Mouse (Mus musculus) neural tube, embryonic 13.5 days (tissue): ENCODE measurements around the gene Epas1. TPM values are rescaled to one million over a fixed set of nuclear protein-coding genes. Genes with fewer than 3 reads are reported as not detected.

Experiments
- ATAC-seq: fragments of 200-750 bp; cut with Nextera tagmentation; 2 replicates; pipeline ENCODE4 v1.8.0; 2017; ENCODE audit warnings: low read depth, mild to moderate bottlenecking, moderate TSS enrichment, moderate library complexity
- H3K27ac ChIP-seq: fragments of 300-500 bp; sonication (generic); replicated peaks from 2 replicates; pipeline ENCODE4 v1.5.1; 2015; ENCODE audit warnings: moderate library complexity, mild to moderate bottlenecking, inconsistent platforms
- H3K27me3 ChIP-seq: fragments of 300-500 bp; sonication (generic); 2 replicates; pipeline ENCODE4 v1.6.1; 2015; ENCODE audit warnings: mild to moderate bottlenecking, inconsistent platforms
- H3K36me3 ChIP-seq: fragments of 300-500 bp; sonication (generic); 2 replicates; pipeline ENCODE4 v1.6.1; 2015; ENCODE audit warnings: mild to moderate bottlenecking, inconsistent platforms
- H3K4me1 ChIP-seq: fragments of 300-500 bp; sonication (generic); replicated peaks from 2 replicates; pipeline ENCODE4 v1.6.1; 2015; ENCODE audit warnings: inconsistent platforms
- H3K4me2 ChIP-seq: fragments of 300-500 bp; sonication (generic); 2 replicates; pipeline ENCODE4 v1.6.1; 2015; ENCODE audit warnings: inconsistent platforms, mild to moderate bottlenecking, moderate library complexity
- H3K4me3 ChIP-seq: fragments of 300-500 bp; sonication (generic); 2 replicates; pipeline ENCODE4 v1.5.1; 2015; ENCODE audit warnings: mild to moderate bottlenecking, inconsistent platforms
- H3K9ac ChIP-seq: fragments of 300-500 bp; sonication (generic); 2 replicates; pipeline ENCODE4 v1.6.1; 2015; ENCODE audit warnings: moderate library complexity, mild to moderate bottlenecking, inconsistent platforms
- H3K9me3 ChIP-seq: fragments of 300-500 bp; sonication (generic); 2 replicates; pipeline ENCODE4 v1.6.1; 2016; ENCODE audit warnings: inconsistent platforms
- WGBS: fragments of 180-500 bp; shearing (Covaris S2); methylation state at CpG from one replicate; pipeline ENCODE4 v1.1.7; 2015; 5-methylcytosine and 5-hydroxymethylcytosine counted together
- polyA plus RNA-seq: library from polyadenylated mRNA; unstranded; fragments of >200 nt; fragmentation: Nextera tagmentation; extraction: Ambion mirVana; gene quantifications from 2 replicates; pipeline ENCODE4 v1.2.1, GENCODE M21; 2015

Gene Epas1
- polyA plus RNA-seq, 1 experiment from 2014 or later: 5.8 TPM

DNA sequence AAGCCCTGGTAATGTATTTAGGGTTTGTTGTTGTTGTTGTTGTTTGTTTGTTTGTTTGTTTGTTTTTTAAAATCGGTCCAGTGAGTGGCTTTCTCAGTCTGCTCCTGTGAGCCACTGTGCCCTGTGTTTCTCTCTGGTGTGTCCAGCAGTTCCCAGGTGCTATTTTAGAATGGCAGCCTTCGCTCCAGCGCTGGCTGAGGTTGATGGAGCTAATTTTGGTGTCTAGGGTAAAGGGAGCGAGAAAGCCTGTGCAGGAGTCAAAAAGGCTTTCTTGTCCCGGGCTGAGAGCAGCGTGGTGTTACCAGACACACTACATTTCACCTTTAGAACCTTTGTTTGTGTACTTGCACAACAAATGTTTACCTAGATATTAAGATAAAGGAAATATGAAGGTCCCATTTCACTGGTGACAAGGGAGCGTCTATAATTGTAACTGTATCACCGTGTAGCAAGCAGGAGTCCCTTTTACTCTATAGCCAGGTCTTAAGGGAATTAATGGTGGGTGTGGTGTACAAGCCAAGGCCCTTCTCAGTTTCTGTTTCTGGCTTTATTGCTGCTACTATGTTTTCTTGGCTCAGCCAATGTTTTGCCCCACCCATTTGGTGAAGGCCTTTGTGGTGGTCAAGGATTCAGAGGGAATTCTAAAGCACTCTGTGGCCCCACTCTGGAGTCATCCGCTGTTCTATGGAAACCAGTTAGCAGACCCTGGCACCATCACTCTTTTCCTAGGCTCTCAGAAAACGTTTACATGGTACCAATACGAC lies 9.2 kb downstream of the Epas1 start:
- Histone ChIP-seq H3K9ac (no peak overlapping the region), H3K27me3 (peaks cover 7% of the 10 kb centered on the region), H3K27ac (no peak overlapping the region), H3K4me3 (no peak overlapping the region), H3K4me1 (no peaks in the 10 kb centered on the region), H3K36me3 (no peaks in the 10 kb centered on the region), H3K9me3 (no peaks in the 10 kb centered on the region), H3K4me2 (no peak overlapping the region)
- WGBS: 85% methylated on average over 11 of the region's 11 CpGs
- no peak for ATAC-seq

DNA sequence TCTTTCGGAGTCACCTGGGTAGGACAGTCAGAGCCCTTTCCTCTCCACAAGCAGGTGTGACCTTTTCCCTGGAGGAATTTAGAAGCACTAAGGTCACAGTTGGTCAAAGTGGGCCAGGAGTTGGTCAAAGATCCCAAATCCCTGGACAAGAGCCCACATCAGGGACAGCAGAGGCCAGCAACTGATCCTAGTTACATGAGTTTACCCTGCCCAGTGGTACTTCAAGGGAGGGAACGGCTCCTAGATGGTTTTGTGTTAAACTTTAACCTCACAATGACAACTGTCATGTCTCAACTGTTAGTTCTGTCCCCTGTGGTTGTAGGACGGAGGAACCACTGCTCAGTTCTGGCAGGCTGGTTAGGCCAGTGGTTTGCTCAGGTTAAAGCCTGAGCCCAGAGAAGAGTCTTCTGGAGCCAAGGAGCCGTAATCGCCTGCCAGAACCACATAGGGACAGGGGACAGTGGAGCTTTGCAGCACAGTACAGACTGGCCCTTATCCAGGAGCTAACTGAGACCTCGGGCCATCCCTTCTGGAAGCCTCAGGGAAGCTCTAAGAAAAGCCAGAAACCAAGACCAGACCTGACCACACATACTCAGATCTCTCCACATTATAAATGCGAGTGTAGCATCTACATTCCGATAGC lies 12.4 kb downstream of the Epas1 start:
- H3K27me3 ChIP-seq: no peaks in the 10 kb centered on the region
- peaks cover 5% of the 10 kb centered on the region; the same call in 1 of the 2 replicates for H3K4me1 ChIP-seq
- ATAC-seq: no peak
- H3K36me3 ChIP-seq: no peaks in the 10 kb centered on the region
- no peaks in the 10 kb centered on the region for H3K9me3 ChIP-seq
- H3K4me3 ChIP-seq: no peak overlapping the region
- no peak overlapping the region for H3K9ac ChIP-seq
- 86% methylated on average over 8 of the region's 8 CpGs for WGBS
- no peak overlapping the region for H3K4me2 ChIP-seq
- no peak overlapping the region for H3K27ac ChIP-seq

DNA sequence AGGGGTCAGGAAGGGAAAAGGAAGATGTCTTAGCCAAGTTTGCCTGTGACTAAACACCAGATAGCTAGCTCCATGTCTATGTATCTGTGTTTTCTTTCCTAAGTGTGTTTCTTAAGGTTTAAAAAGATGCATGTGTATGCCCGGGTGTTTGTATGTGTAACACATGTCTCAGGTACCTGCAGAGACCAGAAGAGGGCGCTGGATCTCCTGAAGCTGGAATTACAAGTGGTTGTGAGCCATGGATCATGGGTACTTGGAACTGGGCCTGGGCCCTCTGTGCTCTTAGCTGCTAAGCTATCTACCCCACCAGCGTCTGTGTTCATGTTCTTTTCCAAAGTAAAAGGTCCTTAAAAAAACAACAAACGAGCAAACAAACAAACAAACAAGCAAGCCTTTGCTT lies 12.9 kb downstream of the Epas1 start:
- peaks cover 5% of the 10 kb centered on the region; the same call in 1 of the 2 replicates for H3K4me1 ChIP-seq
- no peak overlapping the region for H3K9ac ChIP-seq
- no peak overlapping the region for H3K27ac ChIP-seq
- H3K36me3 ChIP-seq: no peaks in the 10 kb centered on the region
- H3K27me3 ChIP-seq: no peaks in the 10 kb centered on the region
- H3K9me3 ChIP-seq: no peaks in the 10 kb centered on the region
- no peak overlapping the region for H3K4me3 ChIP-seq
- H3K4me2 ChIP-seq: no peak overlapping the region
- WGBS: 93% methylated on average over 4 of the region's 4 CpGs
- ATAC-seq: no peak

DNA sequence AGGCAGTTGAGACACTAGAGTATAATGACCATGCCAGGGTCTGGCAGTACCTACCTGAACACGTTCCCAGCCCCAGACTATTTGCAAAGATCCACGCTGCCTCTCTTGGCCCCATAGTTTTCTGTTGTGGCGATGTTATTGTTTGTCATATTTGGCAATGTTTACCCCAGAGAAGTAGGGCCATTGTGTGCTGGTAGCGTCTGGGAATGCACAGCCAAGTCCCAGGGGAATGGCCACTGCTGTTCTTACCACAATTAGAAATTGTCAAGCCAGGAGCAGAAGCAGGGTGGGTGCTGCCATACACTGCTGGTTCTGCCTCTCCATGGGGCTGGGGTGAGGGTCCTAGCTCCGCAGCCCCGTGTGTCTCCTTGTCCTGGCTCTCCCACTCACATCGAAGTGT lies 15.1 kb downstream of the Epas1 start:
- WGBS: 74% methylated on average over 7 of the region's 7 CpGs
- Histone ChIP-seq H3K4me3 (no peak overlapping the region), H3K9ac (no peak overlapping the region), H3K36me3 (no peaks in the 10 kb centered on the region), H3K4me1 (peaks cover 5% of the 10 kb centered on the region; the same call in 1 of the 2 replicates), H3K27me3 (no peaks in the 10 kb centered on the region), H3K27ac (no peak overlapping the region), H3K9me3 (no peaks in the 10 kb centered on the region), H3K4me2 (no peak overlapping the region)
- ATAC-seq: no peak

DNA sequence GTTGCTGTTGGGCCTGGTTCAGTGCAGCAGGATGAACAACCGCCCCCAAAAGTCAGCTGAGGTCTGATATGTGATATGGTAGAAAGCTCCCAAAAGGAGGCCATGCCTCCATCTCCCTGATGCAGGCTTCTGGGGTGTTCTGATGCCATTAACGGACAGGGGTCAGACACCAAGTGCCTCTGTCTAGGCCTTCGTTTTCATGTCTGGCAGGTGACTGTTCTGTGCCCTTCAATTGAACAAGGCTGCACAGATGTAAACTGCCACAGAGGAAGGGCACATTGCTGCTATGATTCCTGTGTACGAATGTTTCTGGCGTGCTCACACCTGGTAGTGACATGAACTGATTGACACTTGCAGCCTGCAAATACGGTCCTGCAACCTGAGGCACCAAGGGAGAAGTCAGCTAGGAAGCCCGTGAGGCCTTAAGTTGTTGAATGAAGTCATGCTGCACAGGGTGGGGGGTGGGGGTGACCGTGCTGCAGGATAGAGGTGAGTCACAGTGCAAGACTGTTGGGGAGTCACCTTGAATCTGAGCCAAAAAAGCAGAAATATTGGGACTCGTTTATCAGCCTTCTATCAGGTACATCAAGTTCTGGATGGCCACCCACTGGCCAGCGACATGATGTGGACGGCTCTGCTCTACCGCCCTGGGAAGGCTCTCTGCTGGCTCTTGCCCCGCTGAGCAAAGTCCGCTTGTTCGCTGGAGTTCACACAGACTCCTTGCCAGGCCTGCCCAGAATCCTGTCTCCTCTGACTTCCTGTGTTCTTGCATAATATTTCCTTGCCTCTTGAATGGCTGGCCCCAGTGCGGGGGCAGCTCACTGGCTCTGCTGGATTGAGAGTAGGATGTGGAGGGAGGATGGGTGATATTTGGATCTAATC lies 16.1 kb downstream of the Epas1 start:
- no peak for ATAC-seq
- Histone ChIP-seq H3K9ac (no peak overlapping the region), H3K9me3 (no peaks in the 10 kb centered on the region), H3K4me2 (no peak overlapping the region), H3K27me3 (no peaks in the 10 kb centered on the region), H3K27ac (no peak overlapping the region), H3K4me3 (no peak overlapping the region), H3K4me1 (peaks cover 5% of the 10 kb centered on the region; the same call in 1 of the 2 replicates), H3K36me3 (no peaks in the 10 kb centered on the region)
- WGBS: 81% methylated on average over 16 of the region's 16 CpGs

DNA sequence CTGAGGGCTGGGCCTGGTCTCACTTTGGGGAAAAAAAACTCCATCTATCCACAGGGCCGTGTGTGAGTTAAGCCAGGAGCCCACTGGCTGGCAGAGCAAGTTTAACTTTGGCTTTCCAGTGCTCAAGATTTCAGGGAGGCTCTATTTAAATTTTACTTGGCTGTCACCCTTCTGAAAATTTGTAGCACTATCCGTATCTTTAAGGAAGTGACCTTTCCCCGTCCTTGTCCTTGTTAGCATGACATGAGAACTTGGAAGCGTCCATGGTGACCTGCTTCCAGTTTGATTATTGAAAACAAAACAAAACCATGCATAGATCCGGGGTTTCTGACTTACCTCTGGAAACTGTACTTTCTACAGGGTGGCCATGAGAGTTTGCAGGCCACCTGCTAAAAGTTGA lies 17.3 kb downstream of the Epas1 start:
- Histone ChIP-seq H3K4me2 (no peak overlapping the region), H3K9ac (no peak overlapping the region), H3K36me3 (no peaks in the 10 kb centered on the region), H3K27ac (no peak overlapping the region), H3K4me1 (peaks cover 5% of the 10 kb centered on the region; the same call in 1 of the 2 replicates), H3K4me3 (no peak overlapping the region), H3K27me3 (no peaks in the 10 kb centered on the region), H3K9me3 (no peaks in the 10 kb centered on the region)
- WGBS: 77% methylated on average over 5 of the region's 5 CpGs
- no peak for ATAC-seq

DNA sequence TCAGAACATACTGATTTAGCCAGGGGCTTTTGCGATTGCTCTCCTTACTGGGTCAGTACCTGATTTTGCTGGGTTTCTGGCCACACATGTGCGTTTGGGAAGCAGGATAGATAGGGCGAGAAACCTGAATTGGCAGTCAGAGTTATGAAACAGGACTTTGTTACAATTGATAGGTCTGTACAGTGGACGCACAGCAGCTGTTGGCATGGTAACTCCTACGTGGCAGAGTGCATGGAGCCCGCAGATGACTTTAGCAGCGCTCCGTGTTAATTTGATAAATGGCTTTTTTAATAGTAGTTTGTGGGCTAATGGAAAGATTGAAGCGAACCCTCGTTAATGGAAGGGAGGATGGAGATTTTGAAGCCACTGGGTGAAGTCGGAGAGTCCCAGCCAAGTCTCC lies 18.5 kb downstream of the Epas1 start:
- 65% methylated on average over 11 of the region's 11 CpGs for WGBS
- no peaks in the 10 kb centered on the region for H3K36me3 ChIP-seq
- H3K4me3 ChIP-seq: no peak overlapping the region
- ATAC-seq: no peak
- H3K9me3 ChIP-seq: no peaks in the 10 kb centered on the region
- no peaks in the 10 kb centered on the region for H3K27me3 ChIP-seq
- H3K4me1 ChIP-seq: peaks cover 5% of the 10 kb centered on the region; the same call in 1 of the 2 replicates
- H3K27ac ChIP-seq: no peak overlapping the region
- H3K9ac ChIP-seq: no peak overlapping the region
- no peak overlapping the region for H3K4me2 ChIP-seq

DNA sequence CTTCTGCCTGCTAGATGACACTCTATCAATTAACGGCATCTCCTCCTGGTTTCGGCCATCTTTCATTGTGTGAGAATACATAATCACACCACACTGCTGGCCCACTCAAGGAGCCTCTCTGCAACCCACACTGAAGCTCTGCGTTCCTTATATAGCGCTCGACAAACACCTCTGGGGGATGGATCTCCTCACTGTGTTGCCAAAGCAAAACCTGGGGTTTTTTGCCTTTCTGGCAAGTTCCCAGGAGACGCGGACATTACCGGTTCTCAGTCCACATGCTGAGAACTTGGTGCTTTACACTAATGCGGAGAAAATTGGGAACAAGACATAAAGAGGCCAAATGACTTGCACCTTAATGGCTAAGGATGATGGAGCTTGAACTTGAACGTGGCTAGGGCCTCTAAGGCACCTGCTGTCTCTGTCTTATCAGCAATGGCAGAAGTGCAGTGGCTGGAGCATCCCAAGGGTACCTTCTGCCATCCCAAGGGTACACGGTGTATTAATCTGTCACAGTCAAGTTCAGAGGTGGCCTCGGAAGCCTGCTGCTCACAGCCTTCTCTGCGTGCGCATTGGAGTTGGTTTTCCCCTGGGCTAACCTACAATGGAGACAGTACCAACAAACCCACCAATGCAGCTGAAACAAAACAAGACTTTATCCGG lies 19.6 kb downstream of the Epas1 start:
- WGBS: 87% methylated on average over 15 of the region's 15 CpGs
- no peak overlapping the region for H3K4me3 ChIP-seq
- no peak overlapping the region for H3K4me2 ChIP-seq
- no peaks in the 10 kb centered on the region for H3K27me3 ChIP-seq
- ATAC-seq: no peak
- no peak overlapping the region for H3K9ac ChIP-seq
- H3K4me1 ChIP-seq: peaks cover 5% of the 10 kb centered on the region; the same call in 1 of the 2 replicates
- H3K27ac ChIP-seq: no peak overlapping the region
- no peaks in the 10 kb centered on the region for H3K9me3 ChIP-seq
- H3K36me3 ChIP-seq: no peaks in the 10 kb centered on the region

DNA sequence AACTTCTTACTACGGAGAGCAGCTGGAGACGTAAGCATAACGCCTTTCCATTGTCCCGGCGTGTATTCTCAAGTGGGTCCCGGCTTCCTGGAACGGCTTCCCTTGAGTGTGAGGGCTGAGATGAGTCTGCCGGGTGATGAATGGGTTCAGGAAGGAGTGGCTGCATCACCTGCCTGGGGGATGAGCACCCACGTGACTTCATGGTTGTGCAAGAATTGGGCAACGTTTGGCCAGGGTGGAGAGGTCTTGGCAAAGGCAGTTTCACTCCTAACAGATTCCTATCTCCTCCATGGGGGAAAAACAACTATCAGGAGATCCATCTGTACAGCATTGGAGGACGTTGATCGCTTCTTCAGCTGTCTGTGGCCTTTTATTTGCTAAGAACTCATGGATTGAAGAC lies 23.0 kb downstream of the Epas1 start:
- Histone ChIP-seq H3K4me1 (peaks cover under 1% of the 10 kb centered on the region; the same call in 1 of the 2 replicates), H3K9me3 (no peaks in the 10 kb centered on the region), H3K4me2 (no peak overlapping the region), H3K9ac (no peak overlapping the region), H3K36me3 (no peaks in the 10 kb centered on the region), H3K4me3 (no peak overlapping the region), H3K27ac (no peak overlapping the region), H3K27me3 (no peaks in the 10 kb centered on the region)
- WGBS: 85% methylated on average over 12 of the region's 12 CpGs
- ATAC-seq: no peak

DNA sequence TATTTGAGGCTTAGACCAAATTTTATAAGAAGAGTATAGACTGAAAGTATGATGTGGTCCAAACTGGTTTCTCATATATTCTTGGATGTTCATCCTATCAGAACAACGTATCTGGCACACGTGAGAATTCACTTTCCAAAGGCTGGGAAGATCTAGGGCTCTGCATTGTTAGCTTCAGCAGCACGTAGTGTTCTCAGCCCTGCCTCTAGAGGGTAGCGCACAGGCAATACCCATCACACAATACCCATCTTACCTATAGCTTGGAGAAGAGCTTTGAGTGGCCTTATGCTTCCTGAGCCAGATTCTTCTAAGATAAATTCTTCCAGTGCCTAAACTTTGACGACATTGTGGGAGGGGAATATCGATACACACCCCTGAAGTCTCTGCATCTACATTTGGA lies 24.6 kb downstream of the Epas1 start:
- H3K27ac ChIP-seq: no peak overlapping the region
- H3K36me3 ChIP-seq: no peaks in the 10 kb centered on the region
- ATAC-seq: no peak
- H3K9ac ChIP-seq: no peak overlapping the region
- no peaks in the 10 kb centered on the region for H3K9me3 ChIP-seq
- H3K27me3 ChIP-seq: no peaks in the 10 kb centered on the region
- WGBS: 92% methylated on average over 6 of the region's 6 CpGs
- peaks cover 10% of the 10 kb centered on the region; the same call in 1 of the 2 replicates for H3K4me1 ChIP-seq
- no peak overlapping the region for H3K4me3 ChIP-seq
- no peak overlapping the region for H3K4me2 ChIP-seq

DNA sequence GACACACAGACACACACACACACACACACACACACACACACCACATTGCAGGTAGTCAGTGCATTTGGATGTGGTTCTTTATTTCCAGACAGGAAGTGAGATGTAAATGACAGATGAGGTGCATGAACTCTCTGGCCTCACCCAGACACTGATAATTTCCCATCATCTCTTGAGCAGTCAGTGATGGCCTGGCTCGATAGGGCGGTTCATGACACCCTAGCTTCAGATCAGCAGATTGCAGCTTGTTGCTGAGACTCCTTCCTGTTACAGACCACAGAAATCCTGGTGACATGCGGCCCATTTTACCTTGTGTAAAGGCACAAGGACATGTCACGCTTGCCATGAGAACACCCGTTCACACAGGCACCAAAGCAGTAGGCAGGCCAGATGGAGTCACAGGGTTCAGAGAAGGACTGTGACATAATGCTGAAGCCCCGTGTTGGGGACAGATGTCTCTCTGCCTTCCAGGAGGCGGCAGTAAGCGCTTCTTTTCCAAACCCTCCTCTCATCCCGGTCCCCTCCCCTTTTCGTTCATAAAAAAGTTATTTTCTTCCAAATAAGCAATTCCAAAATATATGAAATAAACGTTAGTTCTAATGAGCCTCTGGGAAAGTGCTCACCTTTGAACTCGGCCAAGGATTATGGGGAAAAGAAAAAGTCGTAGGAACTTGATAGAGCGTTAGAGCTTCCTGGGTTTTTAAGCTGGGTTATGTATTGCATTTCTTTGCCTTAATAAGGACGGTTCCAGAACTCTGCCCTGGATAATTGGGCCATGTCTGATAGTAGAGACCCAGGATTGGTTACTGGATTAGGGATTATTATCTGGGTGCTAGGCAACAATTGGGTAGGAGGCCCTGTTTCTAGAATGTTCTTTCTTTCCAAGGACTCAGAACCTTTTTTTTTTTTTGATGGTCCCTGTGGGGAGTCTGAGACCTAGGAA lies 26.0 kb downstream of the Epas1 start:
- Histone ChIP-seq H3K4me2 (no peak overlapping the region), H3K27ac (no peak overlapping the region; the same call in 1 of the 2 replicates), H3K9ac (no peak overlapping the region), H3K36me3 (no peaks in the 10 kb centered on the region), H3K9me3 (no peaks in the 10 kb centered on the region), H3K4me3 (no peak overlapping the region), H3K27me3 (no peaks in the 10 kb centered on the region), H3K4me1 (peaks cover 14% of the 10 kb centered on the region; the same call in 1 of the 2 replicates)
- WGBS: 76% methylated on average over 15 of the region's 15 CpGs
- no peak for ATAC-seq
